Mouse (Mus musculus) frontal cortex, adult 2 months (tissue): ENCODE measurements around the gene Lrrc2. TPM values are rescaled to one million over a fixed set of nuclear protein-coding genes. Genes with fewer than 3 reads are reported as not detected.

Experiments used
- DNase-seq, 2 experiments: peaks; one replicate each; pipeline ENCODE4 v3.0.0; 2022; ENCODE audit warnings: low spot score in 1 of 2; ENCODE audit errors: extremely low spot score in 1 of 2
- polyA plus RNA-seq: library from polyadenylated mRNA; depleted of rRNA; stranded (reverse); fragments of >200 nt; gene quantifications from 2 replicates; pipeline ENCODE4 v1.2.3, GENCODE M21; 2012

The Lrrc2 gene
- polyA plus RNA-seq, 1 experiment, result 1.0 TPM

GRCm38 (mm10) chr9:110947261-110947661 is 4.1 kb upstream of the Lrrc2 start:
- DNase-seq, result no peak

DNA sequence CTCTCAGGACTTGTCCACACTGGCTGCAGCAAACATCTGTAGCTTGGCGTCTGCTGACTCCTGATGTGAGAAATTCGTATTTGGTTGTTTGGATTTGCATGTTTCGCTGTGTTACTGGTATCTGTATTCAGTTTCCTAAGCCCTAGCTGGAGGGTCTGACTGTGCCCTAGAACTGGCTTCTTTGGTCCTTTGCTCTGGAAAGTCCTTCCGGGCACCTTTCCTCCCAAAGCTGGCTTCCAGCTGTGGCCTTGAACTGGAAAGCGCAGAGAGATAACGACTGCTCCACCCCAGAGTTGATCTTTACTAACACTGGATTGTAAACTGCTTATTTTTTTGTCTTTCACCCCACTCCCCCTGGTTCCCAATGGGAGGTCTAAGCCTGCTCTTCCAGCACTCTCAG is 3.4 kb upstream of the Lrrc2 start:
- no peak for DNase-seq

DNA sequence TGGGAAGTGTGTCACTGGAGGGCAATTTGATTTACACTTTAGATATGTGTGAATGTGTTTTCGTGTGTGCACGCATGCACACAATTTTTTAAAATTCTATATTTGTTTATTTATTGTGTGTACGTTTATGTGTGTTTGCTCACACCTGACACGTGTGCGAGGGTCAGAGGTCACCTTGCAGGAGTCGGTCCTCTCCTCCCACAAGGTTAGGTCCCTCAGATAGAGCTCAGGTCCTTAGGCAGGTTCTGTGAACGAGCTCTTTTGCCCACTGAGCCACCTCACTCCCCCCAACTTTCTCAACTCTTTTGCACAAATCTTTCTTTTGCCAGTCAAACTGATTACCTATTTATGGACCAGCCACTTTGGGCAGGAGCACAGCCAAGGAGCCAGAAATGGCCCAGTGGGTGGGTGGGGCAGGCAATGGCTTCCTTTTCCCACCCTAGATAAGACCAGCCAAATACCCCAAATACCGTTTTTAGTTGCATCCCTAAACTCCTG is 2.5 kb upstream of the Lrrc2 start:
- DNase-seq, result no peak

DNA sequence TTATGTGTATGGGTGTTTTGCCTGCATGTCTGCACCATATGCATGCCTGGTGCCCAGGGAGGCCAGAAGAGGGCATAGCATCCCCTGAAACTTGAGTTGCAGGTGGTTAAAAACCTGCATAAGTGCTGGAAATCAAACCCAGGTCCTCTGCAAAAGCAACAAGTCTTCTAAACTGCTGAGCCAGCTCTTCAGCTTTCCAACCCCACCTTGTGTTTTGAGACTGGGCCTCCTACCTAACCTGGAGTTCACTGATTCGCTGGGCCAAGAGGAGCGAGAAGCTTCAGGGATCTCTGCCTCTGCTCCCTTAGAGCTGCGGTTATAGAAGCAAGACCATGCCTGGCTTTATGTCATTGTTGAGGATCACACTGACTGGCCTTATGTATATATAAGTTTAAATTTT is 1.2 kb upstream of the Lrrc2 start:
- no peak for DNase-seq

GRCm38 (mm10) chr9:110951866-110952265 is 521 bp downstream of the Lrrc2 start:
- no peak for DNase-seq

DNA sequence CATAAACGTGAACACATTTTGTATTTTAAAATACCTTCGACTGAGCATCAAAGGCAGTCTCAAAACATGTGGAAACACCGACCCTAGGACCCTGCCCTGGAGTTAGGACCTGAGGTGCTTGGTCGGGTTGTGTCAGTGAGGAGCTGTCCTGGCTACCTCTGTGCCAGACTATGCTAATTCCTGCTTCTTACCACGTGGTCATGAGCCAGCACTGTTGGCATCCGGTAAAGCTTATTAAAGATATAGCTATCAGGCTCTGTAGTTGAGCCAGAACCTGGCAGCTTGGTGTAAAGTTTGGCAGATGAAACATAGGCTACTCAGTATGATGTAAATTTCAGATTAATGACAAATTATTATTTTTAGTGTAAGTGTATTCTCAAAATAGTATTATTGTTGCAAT is 1.1 kb downstream of the Lrrc2 start:
- no peak for DNase-seq

- no peak for DNase-seq
Observed at GRCm38 (mm10) chr9:110952931-110953549, 1.7 kb downstream of the Lrrc2 start.

- peak; percentile 33 to 77 for DNase-seq
Observed at GRCm38 (mm10) chr9:110953550-110954461, 2.5 kb downstream of the Lrrc2 start.

DNA sequence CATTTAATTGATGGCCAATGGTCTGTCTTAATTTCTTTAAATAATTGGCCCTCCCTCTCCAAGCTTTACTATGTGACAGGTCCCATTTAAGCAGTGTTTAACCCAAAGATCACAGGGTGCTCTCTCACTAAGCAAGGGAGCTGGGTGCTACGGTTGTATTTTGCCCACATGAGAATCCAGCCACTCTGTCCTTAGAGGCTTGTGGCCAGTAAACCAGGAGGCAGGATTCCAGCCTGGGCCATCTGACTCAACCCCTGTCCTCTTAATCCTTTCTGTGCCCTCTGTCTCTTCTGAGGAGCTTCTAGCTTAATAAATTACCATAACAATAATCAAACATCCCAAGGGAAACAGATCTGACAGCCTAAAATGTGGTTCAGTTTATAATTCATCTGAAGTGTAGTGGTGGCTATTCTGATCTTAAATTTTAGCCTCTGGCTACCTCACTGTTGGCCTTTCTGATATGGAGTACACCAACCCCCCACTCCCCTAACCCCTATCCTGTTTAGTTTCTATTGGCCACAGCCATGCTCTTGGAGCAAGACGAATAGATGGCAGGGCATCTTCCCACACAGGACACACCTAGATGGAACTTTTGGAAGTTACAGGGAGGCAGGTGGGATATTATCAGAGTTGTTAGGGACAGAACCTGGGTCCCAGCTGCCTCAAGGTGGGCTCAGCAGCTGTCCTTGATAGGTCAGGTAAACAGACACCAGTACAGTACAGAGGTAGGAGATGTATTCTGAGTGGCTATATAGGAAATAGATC is 3.5 kb downstream of the Lrrc2 start:
- DNase-seq, result no peak

- DNase-seq, result no peak
Observed at GRCm38 (mm10) chr9:110955962-110956361, 4.6 kb downstream of the Lrrc2 start.

DNA sequence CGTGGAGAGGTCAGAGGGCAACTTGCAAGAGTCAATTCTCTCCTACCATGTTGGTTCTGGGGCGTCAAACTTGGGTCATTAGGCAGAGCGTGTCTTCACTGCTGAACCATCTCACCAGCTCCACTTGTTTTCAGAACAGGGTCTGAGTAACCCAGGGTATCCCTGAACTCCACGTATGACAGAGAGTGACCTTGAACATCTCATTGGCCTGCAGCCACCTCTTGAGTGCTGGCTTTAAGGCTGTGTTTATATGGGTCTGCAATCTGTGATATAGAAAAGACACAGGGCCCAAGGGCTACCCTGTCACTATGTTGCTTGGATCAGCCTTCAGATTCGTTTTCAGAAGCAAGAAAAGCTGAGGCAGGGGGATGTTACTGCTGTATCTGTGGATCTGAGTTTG is 8.3 kb downstream of the Lrrc2 start:
- no peak for DNase-seq

DNA sequence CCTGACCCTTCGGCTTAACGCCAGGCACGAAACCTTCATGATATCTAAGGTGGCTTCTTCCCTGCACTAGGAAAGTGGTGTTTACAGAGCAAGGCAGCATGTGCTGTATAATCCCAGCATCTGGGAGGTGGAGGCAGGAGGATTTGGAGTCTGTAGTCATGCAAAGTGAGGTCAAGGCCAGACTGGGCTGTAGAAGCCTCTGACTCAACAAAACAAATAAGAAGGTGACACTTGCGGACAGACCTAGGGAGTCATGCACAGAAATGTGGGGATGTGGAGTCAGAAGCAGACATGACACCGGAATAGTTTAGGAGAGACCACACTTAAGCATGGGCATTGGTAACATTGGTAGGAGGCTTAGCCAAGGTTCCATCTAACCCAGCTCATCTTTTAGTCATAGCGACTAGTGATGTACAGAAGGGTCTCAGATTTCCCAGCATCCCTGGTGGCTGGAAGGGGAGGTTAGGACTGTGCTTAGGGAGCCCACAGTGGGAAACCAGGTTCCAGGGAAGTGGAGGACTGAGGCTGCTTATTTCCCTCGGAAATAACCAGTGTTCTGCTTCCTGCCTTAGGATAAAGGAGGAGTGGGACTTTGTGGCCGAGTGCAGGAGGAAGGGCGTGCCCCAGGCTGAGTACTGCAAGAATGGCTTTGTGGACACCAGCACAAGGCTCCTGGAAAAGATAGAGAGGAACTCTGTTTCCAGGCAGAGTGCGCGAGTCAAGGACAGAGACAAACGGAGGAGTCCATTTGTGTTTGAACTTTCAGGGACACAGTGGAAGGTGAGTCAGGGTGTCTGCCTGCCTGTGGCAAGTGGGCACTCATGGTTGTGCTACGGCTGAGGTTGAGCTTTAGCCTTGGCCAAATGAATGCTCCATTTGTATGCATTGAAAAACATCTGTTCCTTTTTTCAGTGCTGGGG is 9.1 kb downstream of the Lrrc2 start:
- no peak for DNase-seq

- DNase-seq, result no peak
Observed at GRCm38 (mm10) chr9:110961386-110961785, 10.0 kb downstream of the Lrrc2 start.

- DNase-seq, result no peak
Observed at GRCm38 (mm10) chr9:110963566-110964115, 12.3 kb downstream of the Lrrc2 start.

DNA sequence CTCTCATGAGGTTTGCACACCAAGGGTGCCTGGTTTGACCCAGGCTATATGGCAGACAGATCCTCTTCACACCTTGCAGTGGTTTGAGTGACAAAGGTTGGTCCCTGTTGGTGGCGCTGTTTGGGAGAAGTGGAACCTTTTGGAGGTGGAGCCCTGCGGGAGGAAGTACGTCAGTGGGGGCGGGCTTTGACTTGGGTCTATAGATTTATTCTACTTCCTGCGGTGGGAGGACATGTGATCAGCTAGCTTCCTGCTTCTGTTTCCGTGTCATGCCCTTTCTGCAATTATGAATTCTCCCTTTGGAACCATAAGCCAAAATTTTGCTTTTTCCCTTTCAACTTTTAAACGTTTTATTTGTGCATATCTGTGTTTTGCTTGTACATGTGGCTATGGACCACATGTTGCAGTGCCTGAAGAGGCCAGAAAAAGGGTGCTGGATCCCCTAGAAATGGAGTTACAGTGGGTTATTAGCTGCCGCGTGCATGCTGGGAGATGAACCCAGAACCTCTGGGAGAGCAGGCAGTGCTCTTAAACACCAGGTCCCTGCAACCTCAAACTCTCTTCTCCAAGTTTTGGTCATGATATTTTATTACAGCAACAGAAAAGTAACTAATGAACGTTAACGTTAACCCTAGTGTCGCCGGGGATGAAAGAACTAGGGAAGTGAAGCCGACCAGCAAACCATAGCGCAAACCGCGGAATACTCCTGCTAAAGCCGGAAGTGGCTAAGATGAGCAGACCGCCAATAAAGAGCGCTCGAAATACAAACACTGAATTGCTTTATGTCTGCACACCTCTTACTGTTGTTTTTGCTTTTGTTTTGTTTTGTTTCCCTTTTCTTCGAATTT is 13.9 kb downstream of the Lrrc2 start:
- no peak for DNase-seq

GRCm38 (mm10) chr9:110965910-110966231 is 14.5 kb downstream of the Lrrc2 start:
- DNase-seq, result no peak

- DNase-seq, result no peak
Observed at GRCm38 (mm10) chr9:110979411-110979810, 28.1 kb downstream of the Lrrc2 start.

GRCm38 (mm10) chr9:110982351-110982750 is 31.0 kb downstream of the Lrrc2 start:
- DNase-seq, result no peak

DNA sequence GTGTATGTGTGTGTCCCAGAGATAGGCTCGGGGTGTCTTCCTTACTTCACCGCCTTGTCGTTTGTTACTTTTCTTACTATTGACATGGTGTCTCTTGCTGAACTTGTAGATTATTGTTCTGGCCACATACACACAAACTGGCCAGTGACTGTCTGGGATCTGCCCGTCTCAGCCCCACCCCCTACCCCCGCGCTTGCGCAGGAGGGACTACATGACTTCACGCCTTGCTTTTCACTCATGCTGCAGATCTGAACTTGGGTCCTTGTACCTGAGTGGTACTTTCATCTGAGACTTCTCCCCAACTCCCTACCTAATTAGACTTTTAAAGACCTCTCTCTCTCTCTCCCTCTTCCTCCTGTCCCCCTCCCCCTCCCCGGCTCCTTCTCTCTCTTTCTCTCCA is 32.8 kb downstream of the Lrrc2 start:
- no peak for DNase-seq
